Mouse (Mus musculus) spleen, postnatal 36 days (tissue): Measurements from ENCODE around the gene Pxn.

Experiments used
- DNase-seq, 2 experiments: peaks; one replicate each; pipeline ENCODE4 v3.0.0; 2022; ENCODE audit warnings: low spot score in 2 of 2, mixed read lengths in 1 of 2

Gene Pxn

DNA sequence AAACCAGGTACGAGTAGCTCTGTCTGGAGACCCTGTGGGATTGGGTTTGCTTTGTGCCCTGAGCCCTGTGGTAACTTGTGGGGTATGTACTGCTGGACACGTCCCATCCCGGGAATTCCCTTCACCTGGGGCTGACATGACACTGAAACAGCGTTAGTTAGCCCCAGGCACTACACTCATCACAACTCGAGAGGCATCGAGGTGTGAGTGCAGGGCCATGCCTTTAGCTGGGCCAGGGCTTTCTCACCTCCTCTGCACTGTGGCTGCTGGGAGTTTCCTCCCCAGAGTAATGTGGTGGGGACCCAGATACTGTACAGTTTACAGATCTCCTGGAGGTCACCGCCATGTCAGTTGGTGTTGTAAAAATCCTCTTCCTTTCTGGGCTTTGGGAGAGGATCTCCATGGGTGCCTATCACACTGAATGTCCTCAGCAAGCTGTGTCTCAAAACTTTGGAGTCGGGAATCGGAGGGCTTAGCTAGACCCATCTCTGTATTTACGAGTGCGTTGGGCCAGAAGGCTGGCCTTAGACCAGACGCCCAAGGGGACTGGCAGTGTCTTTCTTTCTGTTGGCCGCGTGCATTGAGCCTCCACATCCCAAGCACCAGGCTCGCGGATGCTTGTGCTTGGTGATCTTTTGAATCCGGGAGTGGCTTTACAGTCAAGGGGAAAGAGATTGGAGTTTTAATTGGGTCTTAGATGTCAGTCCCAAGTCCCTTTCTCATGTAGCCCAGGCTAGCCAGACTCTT is 20.2 kb downstream of the Pxn start:
- DNase-seq, result no peak

DNA sequence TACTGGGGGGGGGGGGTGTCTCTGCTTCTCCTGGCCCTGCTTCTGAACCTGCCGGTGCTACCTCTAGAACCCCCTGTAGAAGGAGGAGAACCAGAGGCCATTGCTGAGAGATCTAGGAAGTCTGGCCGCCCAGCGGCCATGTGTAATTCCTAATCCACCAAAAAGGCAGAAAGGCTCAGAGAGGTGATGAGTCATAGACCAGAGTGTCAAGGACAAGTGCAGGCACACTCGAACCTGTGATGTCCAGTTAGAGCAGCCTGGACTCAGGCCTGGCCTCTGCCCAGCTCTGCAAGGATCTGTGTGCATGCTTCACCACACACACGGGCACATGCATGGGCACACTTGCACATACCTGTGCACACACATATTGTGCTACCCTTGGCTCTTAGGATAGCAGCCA is 21.7 kb downstream of the Pxn start:
- no peak for DNase-seq

DNA sequence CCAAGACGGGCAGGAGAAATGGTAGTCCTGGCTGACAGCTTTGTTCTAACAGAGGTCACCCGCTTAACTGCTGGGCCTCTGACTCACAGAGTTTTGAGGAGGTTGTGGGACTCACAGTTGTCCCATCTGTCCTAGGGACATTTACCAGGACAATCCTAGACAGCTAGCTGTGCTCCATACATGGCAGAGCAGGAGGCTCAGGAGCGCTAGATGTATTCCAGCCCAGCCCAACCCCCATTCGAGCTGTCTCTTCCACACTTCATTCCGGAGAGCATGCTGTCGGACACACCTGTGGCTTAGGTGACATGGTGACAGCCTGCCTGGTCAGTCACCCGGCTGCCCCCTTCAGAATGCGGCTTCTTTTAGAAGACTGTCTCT is 22.9 kb downstream of the Pxn start:
- DNase-seq, result no peak

DNA sequence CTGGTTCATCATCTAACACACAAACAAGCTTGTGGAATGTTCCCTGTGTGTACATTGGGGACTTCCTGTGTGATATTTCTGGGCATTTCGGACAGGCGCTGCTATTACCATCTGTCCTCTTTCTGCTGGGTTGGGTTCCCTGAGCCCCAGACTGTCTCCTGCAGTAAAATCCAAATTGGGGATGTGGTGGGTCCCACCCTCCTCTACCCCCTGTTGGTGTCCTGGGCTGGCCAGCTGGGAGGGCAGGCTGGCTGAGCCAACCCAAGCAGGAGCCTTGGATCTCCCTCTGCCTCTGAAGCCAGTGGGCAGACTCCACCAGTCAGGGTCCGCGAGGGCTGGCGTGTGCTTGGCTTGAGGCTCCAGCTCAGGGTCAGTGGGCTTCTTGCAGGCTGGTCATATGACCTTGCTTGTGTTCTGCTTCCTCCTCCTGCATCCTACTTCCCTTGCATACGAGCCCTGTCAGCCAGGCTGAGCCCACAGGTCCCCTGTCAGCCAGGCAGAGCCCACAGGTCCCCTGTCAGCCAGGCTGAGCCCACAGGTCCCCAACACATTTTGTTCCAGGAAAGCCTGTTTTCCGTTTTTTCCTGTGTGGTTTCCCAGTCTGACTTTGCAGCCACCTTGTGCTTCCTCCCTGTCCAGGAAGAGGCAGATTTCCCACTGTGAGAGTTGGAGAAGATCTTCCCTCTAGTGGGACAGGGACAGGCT is 23.4 kb downstream of the Pxn start:
- DNase-seq, result no peak

DNA sequence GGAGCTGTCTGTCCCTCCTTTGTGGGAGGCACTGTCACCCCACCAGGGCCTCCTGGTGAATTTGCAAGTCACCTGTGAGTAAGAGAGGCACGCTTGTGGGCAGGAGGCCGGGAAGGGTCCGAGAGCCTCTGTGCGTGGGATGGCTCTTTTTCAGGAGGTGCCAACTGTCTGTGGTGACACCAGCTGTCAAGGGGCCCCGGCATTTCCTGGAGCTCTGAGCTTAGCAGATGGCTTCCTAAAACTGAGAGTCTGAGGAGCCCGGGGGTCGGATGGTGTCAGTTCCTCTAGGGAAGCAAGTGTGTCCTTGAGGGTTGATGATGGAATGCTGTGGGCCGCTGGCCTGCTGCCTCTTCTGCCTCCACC is 24.0 kb downstream of the Pxn start:
- no peak for DNase-seq

DNA sequence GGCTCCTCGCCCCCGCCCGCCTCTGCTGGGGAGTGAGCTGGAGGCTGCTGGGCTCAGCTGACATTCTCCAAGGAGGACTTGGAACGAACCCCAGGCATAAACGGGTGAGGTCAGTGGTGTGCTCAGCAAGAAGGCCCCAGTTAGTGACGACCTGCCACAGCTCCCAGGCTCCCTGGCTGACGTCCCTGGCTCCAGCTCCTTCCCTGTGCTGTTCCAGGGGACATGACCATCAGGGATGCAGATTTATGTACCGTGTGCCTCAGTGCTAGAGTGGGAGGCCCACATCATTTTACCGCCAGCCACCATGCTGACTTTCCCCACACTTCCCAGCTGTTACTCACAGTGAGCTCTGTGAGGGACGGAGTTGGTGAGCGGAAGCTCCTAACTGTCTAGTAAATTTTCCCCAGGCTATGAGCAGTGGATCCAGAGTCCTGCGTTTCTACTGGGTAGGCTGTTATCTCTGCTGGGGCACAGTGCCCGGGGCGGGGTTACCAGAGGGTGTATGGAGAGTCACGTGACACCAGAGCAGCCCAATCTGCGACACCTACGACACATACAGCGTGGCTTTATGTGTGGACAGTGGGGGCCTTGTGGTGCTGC is 25.3 kb downstream of the Pxn start:
- peak; percentile 56 to 68 for DNase-seq

DNA sequence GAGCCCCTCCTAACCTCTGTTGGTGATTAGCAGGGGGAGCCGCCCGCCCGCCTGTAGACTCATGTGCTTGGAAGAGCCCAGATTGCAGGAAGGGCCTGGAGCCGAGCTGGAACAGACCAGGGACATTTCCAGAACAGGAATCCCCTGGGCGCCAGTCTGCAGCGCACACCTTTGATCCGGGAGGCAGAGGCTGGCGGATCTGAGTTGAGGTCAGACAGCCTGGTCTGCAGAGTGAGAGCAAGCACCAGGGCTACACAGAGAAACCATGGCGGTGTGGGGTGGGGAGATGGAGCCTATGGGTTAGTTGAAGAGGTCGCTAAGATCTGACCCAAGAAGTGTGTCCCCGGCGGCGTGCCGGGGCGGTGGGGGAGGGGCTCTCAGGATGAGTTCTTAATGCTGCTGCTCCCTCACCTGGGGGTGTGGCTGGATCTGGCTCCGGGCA is 27.8 kb downstream of the Pxn start:
- no peak for DNase-seq

DNA sequence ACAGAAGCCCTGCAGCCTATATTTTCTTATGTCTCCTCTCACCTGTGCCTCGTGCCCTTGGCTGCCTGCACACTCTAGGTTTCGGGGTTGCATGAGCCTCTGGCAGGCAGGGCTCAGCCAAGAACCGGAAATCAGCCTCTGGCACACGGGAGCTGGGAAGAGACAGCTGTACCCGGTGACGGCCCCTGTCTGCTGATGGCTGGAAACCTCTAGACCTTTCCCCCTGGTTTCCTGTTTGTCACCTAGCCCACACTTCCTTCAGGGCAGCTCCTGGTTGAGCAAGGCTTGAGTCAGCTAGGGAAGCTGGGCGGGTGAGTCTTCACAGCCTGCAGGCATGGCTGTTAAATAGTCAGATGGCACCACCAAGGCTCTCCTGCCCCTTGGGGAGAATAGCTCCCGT is 28.4 kb downstream of the Pxn start:
- DNase-seq, result peak; percentile 37 to 39

DNA sequence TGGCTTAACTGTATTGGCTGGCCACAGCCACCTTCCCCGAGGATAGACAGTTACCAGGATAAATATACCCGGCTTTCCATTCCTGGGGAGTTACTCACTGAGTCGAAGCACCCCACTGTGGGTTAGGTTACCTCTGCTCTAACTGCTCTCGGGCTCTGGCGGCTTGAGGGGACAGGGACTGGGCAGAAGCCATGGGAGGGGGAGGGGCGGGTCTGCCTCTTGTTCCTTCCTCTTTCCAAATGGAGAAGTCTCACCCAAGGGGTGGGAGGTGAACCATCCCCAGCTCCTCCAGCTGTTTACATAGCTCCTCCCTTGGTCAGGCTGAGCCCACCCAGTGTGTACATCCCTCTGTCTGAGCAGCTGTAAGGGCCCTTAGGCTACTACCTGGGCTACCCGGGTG is 29.2 kb downstream of the Pxn start:
- peak in 1 of 2 experiments; percentile 53 for DNase-seq

DNA sequence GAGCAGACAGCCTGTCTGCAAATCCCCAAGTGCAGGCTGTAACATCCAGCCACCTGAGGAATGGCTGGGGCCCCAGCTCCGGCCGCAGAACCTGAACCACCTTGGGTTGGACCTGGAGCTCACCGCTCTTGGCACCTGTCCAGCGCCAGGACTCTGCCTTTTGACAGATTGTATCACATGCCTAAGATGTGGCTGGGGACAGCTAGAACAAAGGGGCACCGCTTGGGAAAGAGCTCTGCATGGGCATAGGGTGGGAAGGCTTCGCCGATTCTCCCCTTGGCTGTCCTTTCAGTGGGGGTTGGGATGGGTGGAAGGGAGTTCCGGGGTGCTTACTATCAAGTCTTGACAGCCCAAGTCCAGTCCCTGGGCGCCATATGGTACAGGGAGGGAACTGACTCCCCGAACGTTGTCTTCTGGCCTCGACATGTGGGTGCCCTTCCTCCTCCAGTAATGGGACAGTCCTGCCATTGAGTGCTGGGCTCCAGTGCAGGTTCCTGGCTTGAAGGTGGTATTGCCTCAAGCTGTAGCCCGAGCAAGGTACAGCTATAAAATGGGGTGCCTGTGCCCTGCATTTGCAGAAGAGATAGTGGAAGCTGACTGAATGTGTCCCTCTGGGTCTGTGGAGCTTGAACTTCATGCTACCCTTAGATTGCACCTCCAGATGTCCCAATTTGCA is 31.7 kb downstream of the Pxn start:
- DNase-seq, result no peak

DNA sequence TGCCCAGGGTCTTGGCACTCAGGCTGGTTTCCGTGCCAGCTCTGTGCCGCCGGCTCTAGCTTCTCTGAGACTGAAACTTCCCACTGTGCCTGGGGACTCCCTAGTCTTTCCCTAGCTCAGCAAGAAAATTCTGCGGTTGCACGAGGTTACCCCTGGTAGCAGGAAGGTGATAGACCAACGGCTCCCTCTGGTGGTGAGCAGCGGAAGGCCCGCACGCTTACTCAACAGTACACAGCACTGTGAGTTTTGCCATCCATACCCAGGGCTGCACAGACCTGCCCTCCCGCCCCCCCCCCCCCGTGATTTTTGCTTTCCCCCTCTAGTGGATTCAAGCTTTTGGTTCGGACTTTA is 32.2 kb downstream of the Pxn start:
- peak; percentile 83 to 88 for DNase-seq

DNA sequence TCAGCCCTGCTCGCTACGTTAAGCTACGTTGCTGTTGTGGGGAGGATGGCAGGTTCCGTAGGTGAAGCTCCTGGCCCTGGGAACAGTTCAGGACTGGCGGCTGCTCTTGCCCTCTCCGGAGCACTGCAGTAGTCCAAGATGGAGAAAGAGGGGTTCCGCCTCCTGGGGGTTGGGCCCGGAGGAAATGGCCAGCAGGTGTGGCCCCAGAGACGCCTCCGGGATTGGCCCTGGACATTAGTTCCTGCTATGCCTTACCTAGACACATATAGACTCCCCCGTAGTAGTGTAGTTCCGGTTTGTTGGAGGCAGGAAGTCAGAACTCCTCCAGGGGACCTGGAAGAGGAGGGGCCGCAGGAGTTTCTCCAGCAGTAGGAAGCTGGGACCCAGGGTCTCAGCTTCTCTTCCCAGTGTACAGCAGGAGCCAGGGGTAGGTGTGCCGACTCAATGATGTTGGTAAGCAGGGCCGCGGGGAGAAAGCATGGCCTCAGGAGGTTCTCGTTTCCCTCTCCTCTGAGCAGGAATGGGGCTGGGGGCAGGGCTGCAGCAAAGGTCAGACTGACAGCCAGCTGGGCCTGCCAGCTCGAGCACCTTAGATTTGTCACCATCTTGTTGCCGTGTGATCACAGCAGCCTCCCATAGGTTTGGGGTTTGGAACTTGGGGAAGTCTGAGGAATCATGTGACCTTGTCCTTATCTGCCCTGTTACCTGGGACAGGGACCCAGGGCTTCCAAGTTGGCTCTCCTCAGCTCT is 36.3 kb downstream of the Pxn start:
- DNase-seq, result peak in 1 of 2 experiments; percentile 49

DNA sequence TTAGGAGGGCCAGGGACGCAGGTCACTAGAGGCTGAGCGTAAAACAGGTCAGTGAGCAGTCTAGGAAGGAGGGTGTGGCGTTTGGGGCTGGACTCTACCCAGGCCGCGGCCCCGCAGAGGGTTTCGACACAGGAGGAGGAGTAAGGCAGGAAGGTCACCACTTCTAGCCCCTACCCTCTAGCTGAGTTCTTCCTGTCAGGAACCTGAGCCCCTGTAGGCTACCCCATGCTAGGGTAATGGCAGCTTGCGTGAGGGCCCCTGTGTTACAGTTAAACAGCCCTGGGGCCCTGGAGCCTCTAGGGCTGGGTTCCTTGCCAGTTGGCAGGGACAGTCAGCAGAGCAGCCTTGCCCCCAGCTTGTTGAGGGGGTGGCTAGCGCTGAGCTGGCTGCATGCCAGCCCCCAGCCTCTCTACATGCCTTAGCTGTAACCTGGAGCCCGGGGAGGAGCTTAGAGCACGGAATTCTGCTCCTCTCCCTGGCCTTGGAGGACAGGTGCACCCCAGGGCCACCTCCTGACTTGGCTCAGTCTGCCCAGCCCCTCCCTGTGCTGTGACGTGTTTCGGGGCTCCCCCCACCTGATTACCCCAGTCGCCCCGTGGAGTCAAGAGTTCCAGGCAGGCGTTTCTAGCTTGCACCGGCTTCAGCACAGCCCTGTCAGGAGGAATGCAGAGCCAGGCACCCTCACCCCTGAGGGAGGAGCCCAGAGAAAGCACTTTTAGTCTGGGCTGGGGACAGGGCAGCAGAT is 37.2 kb downstream of the Pxn start:
- DNase-seq, result no peak

DNA sequence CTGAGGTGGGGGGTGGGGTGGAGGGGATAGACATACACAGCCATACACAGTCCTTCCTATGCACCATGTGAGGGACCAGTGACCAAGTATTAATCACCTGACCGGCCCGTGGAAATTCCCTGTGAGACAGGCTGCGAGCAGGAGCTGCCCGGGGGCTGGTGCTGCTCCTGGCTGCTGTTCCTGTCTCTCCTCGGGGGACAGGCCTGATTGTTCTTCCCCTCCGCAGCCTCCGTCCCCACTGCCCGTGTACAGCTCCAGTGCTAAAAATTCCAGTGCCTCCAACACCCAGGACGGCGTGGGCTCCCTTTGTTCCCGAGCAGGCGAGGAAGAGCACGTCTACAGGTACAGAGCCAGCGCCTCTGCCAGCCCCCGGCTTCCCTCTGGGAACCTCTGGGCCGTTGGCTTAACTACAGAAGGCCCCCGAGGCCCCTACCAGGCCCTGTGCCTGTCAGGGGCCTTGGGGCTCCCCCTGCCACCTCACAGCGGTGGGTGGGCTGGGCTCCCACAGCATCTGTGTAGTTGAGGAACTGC is 38.2 kb downstream of the Pxn start:
- DNase-seq, result no peak

DNA sequence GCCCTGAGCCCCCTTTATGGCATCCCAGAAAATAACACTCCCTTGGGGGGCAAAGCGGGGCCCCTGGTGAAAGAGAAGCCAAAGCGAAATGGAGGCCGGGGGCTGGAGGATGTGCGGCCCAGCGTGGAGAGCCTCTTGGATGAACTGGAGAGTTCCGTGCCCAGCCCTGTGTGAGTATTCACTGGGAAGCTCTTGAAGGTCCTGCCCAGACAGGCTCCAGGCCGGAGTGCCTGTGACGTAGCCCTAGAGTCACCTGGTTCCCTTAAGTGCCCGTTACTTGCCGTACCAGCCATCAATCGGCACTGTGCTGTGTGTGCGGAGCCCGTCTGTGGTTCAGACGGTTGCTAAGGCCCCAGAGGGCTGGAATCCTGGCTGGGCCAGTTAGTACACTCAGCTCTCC is 39.2 kb downstream of the Pxn start:
- no peak for DNase-seq

DNA sequence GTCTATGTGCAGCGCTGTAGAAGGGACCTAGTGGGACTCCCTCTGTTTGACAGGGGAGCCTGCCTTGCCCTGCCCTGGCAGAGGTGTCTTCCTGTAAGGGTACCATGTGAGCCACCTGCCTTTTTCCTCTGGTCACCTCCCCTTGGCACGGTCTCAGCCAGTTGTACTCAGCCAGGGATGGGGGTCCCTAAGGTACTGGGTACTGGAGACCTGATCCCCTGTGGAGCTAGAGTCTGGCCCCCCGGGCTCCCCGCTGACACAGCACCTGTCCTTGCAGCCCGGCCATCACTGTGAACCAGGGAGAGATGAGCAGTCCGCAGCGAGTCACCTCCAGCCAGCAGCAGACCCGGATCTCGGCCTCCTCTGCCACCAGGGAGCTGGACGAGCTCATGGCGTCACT is 40.1 kb downstream of the Pxn start:
- no peak for DNase-seq

DNA sequence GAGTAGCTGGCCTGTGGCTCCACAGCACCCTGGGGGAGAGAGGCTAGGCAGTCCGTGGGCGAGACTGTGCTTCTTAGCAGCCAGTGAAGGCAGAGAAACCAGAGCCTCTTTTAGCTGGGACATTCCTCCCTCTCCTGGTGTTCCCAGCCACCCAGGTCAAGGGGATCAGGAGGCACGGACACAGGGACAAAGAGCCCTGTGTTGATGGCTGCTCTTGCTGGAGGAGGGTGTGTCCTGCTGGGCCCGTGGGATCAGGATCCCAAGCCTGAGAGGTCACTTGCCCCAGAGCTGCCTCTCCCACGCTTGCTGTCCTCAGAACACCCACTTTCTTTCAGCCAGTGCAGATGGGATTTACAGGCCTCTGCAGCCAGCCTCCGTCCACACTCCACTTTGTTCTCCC is 40.5 kb downstream of the Pxn start:
- no peak for DNase-seq

DNA sequence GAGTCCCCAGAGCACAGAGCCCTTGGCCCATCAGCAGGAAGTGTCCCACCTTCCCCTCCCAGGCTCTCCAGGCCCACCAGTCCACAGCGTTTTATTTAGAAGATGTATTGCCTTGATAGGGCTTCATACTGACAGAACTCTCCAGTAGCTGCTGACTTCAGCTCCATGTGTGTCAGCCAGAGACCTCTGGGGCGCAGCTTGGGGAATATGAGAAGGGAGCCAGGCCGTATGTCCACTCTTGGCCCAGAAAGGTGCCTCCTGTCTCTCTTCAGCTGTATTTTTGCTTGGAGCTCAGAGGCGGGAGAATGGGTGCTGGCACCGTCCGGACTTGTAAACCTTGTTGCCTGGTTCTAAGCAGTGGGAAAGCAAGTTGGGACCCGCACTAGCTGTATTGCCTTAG is 40.9 kb downstream of the Pxn start:
- no peak for DNase-seq

DNA sequence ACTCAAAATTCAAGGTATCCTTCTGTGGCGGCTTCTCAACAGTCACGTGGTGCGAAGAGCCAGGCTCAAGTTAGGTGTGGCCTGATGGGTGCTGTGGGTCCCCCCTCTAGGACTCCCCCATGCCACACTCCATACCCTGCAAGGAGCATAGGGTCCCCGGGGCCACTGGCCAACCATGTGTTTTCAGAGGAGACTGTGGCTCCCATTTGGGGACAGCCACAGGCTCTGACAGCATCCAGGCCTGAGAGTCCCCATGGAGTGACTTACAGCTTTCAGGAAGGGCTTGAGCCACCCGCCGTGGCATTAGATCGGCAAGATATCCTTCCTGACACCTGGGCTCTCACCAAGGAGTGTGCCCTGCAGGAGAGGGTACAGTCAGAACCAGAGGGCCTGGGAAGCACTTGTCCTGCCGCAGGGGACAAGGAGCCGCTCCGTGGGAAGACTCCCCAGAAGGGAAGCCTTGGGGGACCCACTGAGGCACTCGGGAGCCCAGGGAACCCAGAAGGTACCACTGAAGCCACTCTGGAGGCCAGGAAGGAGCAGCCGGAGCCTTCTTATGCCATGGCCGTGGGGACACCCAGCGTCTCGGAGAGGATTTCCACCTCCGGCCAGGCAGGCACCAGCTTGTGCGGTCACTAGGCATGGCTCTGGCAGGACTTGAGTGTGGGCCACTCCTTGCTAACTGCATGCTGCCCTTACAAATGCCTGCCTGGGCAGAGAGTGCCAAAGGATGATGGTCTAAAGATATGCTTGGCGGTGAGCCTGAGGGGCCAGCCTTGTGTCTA is 42.2 kb downstream of the Pxn start:
- no peak for DNase-seq

DNA sequence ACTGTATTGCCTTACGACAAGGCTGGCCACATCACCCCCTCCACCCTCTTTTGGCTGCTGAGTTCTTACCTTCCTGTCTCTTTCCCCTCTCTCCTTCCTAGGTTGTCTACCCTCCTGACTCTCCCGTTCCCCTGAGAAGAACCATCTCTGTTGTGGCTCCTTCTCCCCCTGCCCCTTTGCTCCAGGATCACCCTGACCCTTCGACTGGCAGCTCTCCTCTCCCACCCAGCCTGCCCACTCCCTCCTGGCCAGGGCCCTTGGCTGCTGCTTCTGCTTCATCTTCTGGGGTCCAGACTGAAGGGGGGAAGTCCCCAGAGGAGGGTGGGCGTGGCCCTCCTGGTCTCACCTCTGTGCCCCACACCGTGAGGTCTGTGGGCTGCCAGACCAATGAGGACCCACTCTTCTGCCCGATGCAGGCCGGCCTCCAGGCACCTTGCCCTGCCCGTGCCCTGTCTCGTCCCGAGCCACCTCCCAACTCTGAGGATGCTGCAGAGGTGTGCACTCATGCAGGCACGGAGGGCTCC is 44.1 kb downstream of the Pxn start:
- DNase-seq, result no peak
